Mouse (Mus musculus) embryonic facial prominence, embryonic 15.5 days (tissue): ENCODE data around the gene Zdhhc14. TPM values are rescaled to one million over a fixed set of nuclear protein-coding genes. Genes with fewer than 3 reads are reported as not detected.

ENCODE experiments used
- ATAC-seq: fragments of 200-750 bp; cut with Nextera tagmentation; 2 replicates; pipeline ENCODE4 v1.8.0; 2017; ENCODE audit warnings: low read depth, moderate TSS enrichment; ENCODE audit not compliant: insufficient number of reproducible peaks, low FRiP score, low TSS enrichment
- H3K27ac ChIP-seq: fragments of 300-500 bp; sonication (generic); replicated peaks from 2 replicates; pipeline ENCODE4 v1.5.1; 2015; ENCODE audit warnings: mild to moderate bottlenecking, inconsistent platforms
- H3K27me3 ChIP-seq: fragments of 300-500 bp; sonication (generic); 2 replicates; pipeline ENCODE4 v1.6.1; 2015; ENCODE audit warnings: inconsistent platforms
- H3K36me3 ChIP-seq: fragments of 300-500 bp; sonication (generic); 2 replicates; pipeline ENCODE4 v1.6.1; 2015; ENCODE audit warnings: mild to moderate bottlenecking, inconsistent platforms
- H3K4me1 ChIP-seq: fragments of 300-500 bp; sonication (generic); 2 replicates; pipeline ENCODE4 v1.6.1; 2015; ENCODE audit warnings: inconsistent platforms
- H3K4me2 ChIP-seq: fragments of 300-500 bp; sonication (generic); replicated peaks from 2 replicates; pipeline ENCODE4 v1.6.1; 2015; ENCODE audit warnings: mild to moderate bottlenecking, inconsistent platforms
- H3K4me3 ChIP-seq: fragments of 300-500 bp; sonication (generic); replicated peaks from 2 replicates; pipeline ENCODE4 v1.5.1; 2015; ENCODE audit warnings: mild to moderate bottlenecking, inconsistent platforms
- H3K9ac ChIP-seq: fragments of 300-500 bp; sonication (generic); 2 replicates; pipeline ENCODE4 v1.6.1; 2015; ENCODE audit warnings: inconsistent platforms
- H3K9me3 ChIP-seq: fragments of 300-500 bp; sonication (generic); replicated peaks from 2 replicates; pipeline ENCODE4 v1.6.1; 2016; ENCODE audit warnings: inconsistent platforms
- WGBS: fragments of 180-500 bp; shearing (Covaris S2); methylation state at CpG from one replicate; pipeline ENCODE4 v1.1.7; 2015; 5-methylcytosine and 5-hydroxymethylcytosine counted together
- polyA plus RNA-seq: library from polyadenylated mRNA; unstranded; fragments of >200 nt; fragmentation: Nextera tagmentation; extraction: Ambion mirVana; gene quantifications from 2 replicates; pipeline ENCODE4 v1.2.1, GENCODE M21; 2015

Gene Zdhhc14
- polyA plus RNA-seq, 1 experiment from 2014 or later, result 5.2 TPM

DNA sequence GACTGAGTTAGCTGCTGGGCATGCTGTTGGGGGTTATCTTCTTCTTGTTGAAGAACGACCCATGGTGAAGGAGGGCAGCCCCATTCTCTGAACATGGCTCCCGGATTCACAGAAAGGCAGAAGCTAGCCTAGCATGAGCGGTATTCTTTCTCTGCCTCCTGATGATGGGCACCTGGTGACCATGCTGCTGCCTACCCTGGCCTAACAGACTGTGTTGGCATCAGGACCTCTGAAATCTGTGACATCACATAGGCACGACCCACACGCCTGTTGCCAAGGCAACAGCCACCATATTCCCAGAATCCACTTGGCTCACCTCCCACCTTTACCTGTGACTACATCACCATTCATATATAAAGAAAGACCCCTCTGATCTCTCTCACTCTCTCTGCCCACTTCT, 251.7 kb downstream of the Zdhhc14 start:
- Histone ChIP-seq H3K4me2 (no peak overlapping the region), H3K9me3 (no peaks in the 10 kb centered on the region), H3K27me3 (no peaks in the 10 kb centered on the region), H3K4me1 (0 out of 2 replicates have a peak, but pooled peaks cover 2% of the 10 kb centered on the region), H3K9ac (no peak overlapping the region), H3K36me3 (no peaks in the 10 kb centered on the region), H3K27ac (no peak overlapping the region), H3K4me3 (no peak overlapping the region)
- WGBS, result 92% methylated on average over 5 of the region's 5 CpGs
- no peak for ATAC-seq

DNA sequence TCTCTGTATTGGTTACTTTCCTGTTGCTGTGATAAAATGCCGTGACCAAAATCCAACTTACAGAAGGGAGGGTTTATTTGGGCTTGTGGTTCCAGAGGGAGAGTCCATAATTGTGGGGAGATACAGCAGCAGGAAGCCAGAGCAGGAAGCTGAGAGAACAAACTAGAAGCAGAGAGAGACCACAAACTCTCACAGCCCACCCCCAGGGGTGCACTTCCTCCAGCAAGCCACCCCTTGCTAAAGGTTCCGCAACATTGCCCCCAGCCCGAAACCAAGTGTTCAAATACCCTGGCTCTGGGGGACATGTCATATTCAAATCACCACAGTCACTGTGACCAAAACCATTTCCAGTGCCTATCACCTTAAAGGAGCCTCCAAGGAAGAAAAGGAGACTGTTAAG, 254.0 kb downstream of the Zdhhc14 start:
- Histone ChIP-seq H3K27me3 (0 out of 2 replicates have a peak, but pooled peaks cover 3% of the 10 kb centered on the region), H3K36me3 (no peaks in the 10 kb centered on the region), H3K27ac (no peak overlapping the region), H3K4me1 (0 out of 2 replicates have a peak, but pooled peaks cover 2% of the 10 kb centered on the region), H3K9ac (no peak overlapping the region), H3K4me3 (no peak overlapping the region), H3K4me2 (no peak overlapping the region), H3K9me3 (no peaks in the 10 kb centered on the region)
- WGBS, result 86% methylated on average over 3 of the region's 3 CpGs
- ATAC-seq, result no peak

DNA sequence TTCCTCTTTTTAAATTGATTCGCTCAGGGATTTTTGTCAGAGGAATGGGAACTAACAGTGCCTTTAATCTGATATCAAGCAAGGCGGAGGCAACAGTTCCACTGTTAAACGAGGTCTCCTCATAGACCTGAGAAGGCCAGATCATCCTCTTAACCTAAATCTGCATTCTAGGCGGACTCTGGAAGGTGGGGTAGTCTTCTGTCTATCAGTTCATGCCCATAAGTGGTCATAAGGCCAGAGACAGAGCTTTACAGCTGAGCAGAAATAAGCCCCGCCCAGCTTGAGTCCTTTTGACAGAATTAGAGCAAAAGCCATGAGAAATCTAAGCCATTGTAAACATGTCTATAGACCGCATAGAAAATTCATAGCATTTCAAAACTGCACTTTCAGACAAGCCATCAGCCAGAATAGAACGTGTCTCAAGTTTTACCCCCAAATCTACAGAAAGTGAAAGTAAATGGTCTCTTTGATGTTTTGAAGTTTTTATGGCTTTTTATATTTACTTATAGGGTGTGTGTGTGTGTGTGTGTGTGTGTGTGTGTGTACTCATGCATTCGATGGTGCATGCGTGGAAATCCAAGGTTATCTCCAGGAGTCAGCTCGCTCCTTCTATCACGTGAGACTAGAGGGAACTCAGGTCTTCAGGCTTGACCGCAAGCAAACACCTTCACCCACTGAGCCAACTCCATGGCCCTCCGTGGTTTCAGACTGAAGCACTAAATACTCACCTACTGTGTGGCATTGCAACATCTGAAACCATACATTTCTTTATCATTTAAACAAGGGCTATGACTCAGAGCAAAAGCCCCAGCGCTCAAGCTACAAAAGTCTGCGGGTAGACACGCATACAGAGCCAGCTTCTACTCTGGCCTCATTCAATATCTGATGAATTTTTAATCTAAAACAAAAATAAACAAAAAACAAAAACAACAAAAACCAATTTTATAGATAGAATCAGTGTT, 255.5 kb downstream of the Zdhhc14 start:
- Histone ChIP-seq H3K4me3 (no peak overlapping the region), H3K4me1 (peaks cover 4% of the 10 kb centered on the region), H3K9me3 (no peaks in the 10 kb centered on the region), H3K27ac (no peak overlapping the region), H3K9ac (no peak overlapping the region), H3K4me2 (no peak overlapping the region), H3K36me3 (no peaks in the 10 kb centered on the region), H3K27me3 (0 out of 2 replicates have a peak, but pooled peaks cover 3% of the 10 kb centered on the region)
- WGBS, result 78% methylated on average over 16 of the region's 16 CpGs
- no peak for ATAC-seq

DNA sequence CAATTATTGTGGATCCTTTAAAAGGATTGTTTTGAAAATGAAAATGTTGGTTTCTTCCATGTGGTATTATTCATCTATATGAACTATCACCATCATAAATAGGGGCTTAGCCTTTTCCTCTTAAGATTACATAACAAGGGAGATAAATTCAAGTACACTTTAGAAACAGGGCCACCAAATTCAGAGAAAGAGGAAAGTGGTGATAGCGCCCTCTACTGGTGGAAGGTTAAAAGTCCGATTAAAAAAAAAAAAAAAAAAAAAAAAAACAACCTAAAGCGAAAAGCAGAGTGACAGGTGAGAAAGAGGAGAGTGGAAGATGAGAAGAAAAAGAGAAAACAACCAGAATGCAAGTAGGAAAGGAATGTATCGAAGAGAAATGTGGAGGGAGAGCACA, 256.1 kb downstream of the Zdhhc14 start:
- Histone ChIP-seq H3K9ac (no peak overlapping the region), H3K9me3 (no peaks in the 10 kb centered on the region), H3K4me3 (no peak overlapping the region), H3K27me3 (0 out of 2 replicates have a peak, but pooled peaks cover 3% of the 10 kb centered on the region), H3K4me1 (peaks cover 9% of the 10 kb centered on the region), H3K36me3 (no peaks in the 10 kb centered on the region), H3K27ac (no peak overlapping the region), H3K4me2 (no peak overlapping the region)
- WGBS, result under 1% methylated on average over 4 of the region's 4 CpGs
- no peak for ATAC-seq

DNA sequence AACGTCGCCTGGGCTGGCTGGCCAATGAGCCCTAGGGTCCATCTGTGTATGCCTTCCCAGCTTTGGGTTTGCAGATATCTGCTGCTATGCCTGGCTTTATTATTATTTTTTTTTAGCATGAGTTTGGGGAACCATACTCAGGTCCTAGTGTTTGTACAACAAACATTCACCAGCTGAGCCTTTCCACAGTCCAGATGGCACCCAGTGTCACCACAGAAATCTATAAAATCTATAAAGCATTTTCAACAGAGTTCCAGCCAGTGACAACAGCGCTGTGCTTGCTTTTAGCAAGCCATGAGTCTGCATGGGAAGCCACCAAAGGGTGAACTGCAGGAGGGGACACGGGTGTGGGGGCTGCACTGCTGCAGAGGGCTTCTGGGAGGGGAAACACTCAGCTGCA, 257.9 kb downstream of the Zdhhc14 start:
- H3K4me2 ChIP-seq, result no peak overlapping the region
- no peak for ATAC-seq
- 0 out of 2 replicates have a peak, but pooled peaks cover 3% of the 10 kb centered on the region for H3K27me3 ChIP-seq
- H3K4me1 ChIP-seq, result peaks cover 11% of the 10 kb centered on the region
- 82% methylated on average over 4 of the region's 4 CpGs for WGBS
- H3K27ac ChIP-seq, result no peak overlapping the region
- H3K4me3 ChIP-seq, result no peak overlapping the region
- H3K9ac ChIP-seq, result no peak overlapping the region
- H3K9me3 ChIP-seq, result no peaks in the 10 kb centered on the region
- no peaks in the 10 kb centered on the region for H3K36me3 ChIP-seq

DNA sequence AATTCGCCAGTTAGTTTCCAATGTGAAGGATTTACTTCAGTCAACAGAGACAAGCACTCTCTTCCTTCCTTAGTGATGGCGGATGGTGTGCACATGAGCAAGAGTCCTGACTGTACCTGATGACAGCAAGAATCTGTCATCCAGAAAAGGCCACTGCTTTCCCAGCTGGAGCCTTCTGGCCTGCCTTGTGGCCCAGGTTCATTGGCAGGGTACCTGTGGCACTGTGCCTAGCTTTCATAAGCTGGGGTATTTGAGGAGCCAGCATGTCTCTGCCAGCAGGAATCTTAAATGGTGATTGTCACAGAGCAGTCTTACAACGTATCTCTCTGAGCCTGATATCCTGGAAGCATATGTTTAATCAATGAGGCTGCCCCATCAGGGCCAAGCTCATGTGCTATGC, 258.7 kb downstream of the Zdhhc14 start:
- H3K36me3 ChIP-seq, result no peaks in the 10 kb centered on the region
- H3K4me2 ChIP-seq, result no peak overlapping the region
- H3K27ac ChIP-seq, result no peak overlapping the region
- no peaks in the 10 kb centered on the region for H3K9me3 ChIP-seq
- ATAC-seq, result no peak
- H3K27me3 ChIP-seq, result 0 out of 2 replicates have a peak, but pooled peaks cover 3% of the 10 kb centered on the region
- WGBS, result 70% methylated on average over 3 of the region's 3 CpGs
- no peak overlapping the region for H3K4me3 ChIP-seq
- peaks cover 11% of the 10 kb centered on the region for H3K4me1 ChIP-seq
- no peak overlapping the region for H3K9ac ChIP-seq

DNA sequence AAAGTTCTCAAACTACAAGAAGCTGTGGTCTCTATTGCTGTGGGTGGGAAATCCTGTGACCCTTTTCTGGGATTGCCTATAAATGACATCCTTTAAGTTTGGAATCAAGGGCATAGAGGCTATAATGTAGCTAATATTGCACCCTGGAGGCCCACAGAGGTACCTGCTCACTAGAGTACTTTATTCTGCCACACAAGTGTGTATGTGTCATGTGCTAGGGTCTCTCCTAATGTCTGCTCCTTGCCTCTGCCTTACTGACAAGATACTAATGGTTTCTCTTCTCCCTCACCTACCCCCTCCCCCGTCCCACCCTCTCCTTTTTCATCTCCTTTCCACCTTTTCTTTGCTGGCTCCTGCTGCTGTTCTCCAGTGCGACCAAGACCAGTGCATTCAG, 260.0 kb downstream of the Zdhhc14 start:
- 29% methylated on average over 2 of the region's 2 CpGs for WGBS
- Histone ChIP-seq H3K36me3 (no peaks in the 10 kb centered on the region), H3K27me3 (0 out of 2 replicates have a peak, but pooled peaks cover 3% of the 10 kb centered on the region), H3K9ac (0 out of 2 replicates have a peak overlapping the region, but pooled peaks have one; percentile 29), H3K27ac (no peak overlapping the region), H3K4me2 (peak overlapping the region; percentile 69), H3K4me3 (peak overlapping the region; percentile 48), H3K4me1 (peaks cover 11% of the 10 kb centered on the region), H3K9me3 (no peaks in the 10 kb centered on the region)
- ATAC-seq, result no peak

DNA sequence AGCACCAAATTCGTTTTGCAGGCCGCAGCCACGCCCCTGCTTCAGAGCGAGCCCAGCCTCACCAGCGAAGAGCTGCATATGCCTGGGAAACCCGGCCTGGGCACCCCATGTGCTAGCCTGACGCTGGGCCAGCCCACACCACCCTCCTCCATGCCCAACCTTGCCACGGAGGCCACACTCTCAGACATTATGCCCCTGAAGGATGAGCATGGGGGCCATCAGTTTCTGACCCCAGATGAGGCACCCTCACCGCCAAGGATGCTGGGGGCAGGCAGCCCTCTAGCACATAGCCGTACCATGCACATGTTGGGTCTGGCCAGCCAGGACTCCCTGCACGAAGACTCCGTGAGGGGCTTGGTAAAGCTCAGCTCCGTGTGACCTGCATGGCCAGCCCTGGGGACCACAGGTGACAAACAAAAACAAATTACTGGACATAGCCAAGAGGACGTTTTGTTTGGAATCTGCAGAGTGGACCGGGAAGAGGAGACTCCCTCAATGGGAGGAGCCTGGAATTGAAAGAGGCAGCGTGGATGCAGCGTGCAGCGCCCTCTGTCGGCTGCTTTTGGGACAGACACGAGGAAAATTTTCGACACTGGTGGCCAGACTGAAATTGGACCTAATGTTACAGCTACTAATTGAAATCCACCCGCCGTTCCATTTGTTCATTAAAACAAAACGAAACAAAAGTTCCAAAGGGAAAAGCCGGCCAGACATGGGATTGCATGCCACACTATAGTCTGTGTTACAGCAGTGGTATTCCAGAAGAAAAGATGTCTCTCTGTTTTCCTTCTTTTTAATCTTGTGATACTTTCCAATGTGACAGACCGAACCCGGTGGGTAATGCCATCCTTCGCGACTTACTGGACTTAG, 260.6 kb downstream of the Zdhhc14 start:
- H3K9me3 ChIP-seq, result no peaks in the 10 kb centered on the region
- peak overlapping the region; percentile 69 for H3K4me2 ChIP-seq
- ATAC-seq, result peak; percentile 61
- 9% methylated on average over 29 of the region's 29 CpGs for WGBS
- peak overlapping the region; percentile 48 for H3K4me3 ChIP-seq
- H3K36me3 ChIP-seq, result no peaks in the 10 kb centered on the region
- no peak overlapping the region for H3K27ac ChIP-seq
- H3K4me1 ChIP-seq, result peaks cover 11% of the 10 kb centered on the region
- H3K27me3 ChIP-seq, result 0 out of 2 replicates have a peak, but pooled peaks cover 3% of the 10 kb centered on the region
- peak overlapping the region; percentile 29; the same call in 1 of the 2 replicates for H3K9ac ChIP-seq

DNA sequence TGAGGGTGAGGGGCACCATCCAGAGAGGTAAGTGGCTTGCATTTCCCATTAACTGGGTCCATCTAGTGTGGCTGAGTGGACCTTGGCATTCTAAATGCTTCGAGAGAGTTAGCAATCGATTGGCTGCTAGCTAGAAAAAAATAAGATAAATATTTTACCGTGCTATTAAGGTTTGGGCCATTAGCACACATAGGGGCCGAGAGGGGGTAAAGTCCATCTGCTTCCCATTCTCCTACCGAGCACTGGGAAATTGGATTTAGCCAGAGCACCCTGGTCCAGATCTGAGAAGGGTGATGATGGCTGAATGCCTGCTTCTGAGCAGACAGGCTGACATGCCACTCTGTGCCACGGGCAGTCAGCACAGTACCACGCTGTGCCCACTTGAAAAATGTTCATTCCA, 263.1 kb downstream of the Zdhhc14 start:
- no peak overlapping the region for H3K4me3 ChIP-seq
- no peak overlapping the region for H3K4me2 ChIP-seq
- WGBS, result 78% methylated on average over 7 of the region's 7 CpGs
- H3K9me3 ChIP-seq, result no peaks in the 10 kb centered on the region
- no peak for ATAC-seq
- peaks cover 11% of the 10 kb centered on the region for H3K4me1 ChIP-seq
- no peaks in the 10 kb centered on the region for H3K36me3 ChIP-seq
- 0 out of 2 replicates have a peak, but pooled peaks cover 3% of the 10 kb centered on the region for H3K27me3 ChIP-seq
- no peak overlapping the region for H3K9ac ChIP-seq
- H3K27ac ChIP-seq, result no peak overlapping the region

DNA sequence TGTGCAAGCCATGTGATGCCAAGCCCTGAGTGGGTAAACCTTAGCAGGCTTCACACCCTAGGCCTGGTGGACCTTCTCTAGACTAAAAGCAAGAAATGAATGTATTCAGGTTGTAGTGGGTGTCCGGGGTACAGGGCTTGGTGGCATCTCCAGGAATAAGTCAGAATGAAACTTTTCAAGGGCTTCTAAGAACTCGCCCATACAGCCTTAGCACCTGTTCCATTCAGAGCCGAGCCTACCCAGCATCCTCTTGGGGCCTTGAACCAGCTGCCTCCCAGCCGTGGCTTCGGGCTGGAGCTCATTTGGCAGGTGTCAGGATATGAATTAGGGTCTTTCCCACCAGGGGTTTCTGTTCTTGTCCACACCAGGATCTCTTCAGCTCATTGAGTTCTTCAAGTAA, 263.7 kb downstream of the Zdhhc14 start:
- ATAC-seq, result no peak
- 66% methylated on average over 5 of the region's 5 CpGs for WGBS
- Histone ChIP-seq H3K4me3 (no peak overlapping the region), H3K4me1 (peaks cover 11% of the 10 kb centered on the region), H3K36me3 (no peaks in the 10 kb centered on the region), H3K27ac (no peak overlapping the region), H3K4me2 (no peak overlapping the region), H3K27me3 (0 out of 2 replicates have a peak, but pooled peaks cover 3% of the 10 kb centered on the region), H3K9ac (no peak overlapping the region), H3K9me3 (no peaks in the 10 kb centered on the region)

DNA sequence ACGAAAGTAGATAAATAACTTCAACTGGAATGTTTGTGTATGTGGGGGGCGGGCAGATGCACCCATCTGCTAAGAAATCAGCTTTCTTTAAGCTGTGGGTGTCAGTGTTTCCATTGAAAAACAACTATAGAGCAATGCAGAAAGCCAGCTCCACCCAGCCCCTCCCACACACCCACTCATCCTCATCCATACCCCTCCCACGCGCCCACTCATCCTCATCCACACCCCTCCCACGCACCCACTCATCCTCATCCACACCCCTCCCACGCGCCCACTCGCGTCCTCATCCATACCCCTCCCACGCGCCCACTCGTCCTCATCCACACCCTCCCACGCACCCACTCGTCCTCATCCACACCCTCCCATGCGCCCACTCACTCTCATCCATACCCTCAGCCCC, 264.5 kb downstream of the Zdhhc14 start:
- H3K27ac ChIP-seq, result no peak overlapping the region
- WGBS, result 88% methylated on average over 15 of the region's 15 CpGs

More for the DNA sequence above, 264.5 kb downstream of the Zdhhc14 start:
- ATAC-seq, result no peak
- Histone ChIP-seq H3K9ac (no peak overlapping the region), H3K9me3 (no peaks in the 10 kb centered on the region), H3K27me3 (no peaks in the 10 kb centered on the region), H3K4me3 (no peak overlapping the region), H3K4me1 (peaks cover 11% of the 10 kb centered on the region), H3K4me2 (no peak overlapping the region), H3K36me3 (no peaks in the 10 kb centered on the region)
